Mouse (Mus musculus) yolk sac, embryonic 10.5 days (tissue): ENCODE results near the gene Ide.

Source experiments
- DNase-seq: peaks from one replicate; pipeline ENCODE4 v3.0.0-alpha.2; 2017; ENCODE audit warnings: low spot score

Gene Ide

DNA sequence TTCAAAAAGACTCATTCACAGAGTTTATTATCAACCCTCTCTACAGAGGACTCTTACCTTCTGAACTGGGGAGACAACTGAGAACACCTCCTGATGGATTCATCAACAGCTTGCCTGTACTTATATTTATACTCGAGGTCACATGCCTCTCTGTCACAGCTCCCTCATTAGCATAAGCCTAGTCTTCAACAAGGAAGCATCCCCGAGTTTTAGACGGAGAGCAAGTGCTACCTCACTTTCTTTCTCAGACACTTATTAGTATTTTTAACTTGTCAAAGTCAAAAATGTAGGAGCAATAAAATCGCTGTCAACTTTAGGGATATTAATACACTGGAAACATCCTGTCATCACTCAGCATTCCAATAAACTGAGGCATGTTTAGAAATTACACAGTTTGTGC is at the start of gene Ide:
TSS of gene Ide (minus strand) at position 101 of the 400 bp plus-strand sequence.
- DNase-seq, result no peak

DNA sequence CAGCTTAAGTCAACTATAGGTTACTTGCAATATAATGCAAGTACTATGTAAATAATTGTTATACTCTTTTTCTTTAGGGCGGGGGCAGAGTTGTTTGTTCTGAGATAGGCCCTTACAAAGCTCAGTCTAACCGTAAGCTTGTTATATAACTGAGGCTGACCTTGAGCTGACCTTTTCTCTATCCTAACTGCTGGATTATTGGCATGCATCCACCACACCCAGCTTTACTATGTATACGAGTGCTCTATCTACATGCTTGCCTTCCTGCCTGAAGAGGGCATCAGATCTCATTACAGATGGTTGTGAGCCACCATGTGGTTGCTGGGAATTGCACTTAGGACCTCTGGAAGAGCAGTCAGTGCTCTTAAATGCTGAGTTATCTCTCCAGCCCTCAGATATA is 48.5 kb upstream of the Ide start:
- no peak for DNase-seq

DNA sequence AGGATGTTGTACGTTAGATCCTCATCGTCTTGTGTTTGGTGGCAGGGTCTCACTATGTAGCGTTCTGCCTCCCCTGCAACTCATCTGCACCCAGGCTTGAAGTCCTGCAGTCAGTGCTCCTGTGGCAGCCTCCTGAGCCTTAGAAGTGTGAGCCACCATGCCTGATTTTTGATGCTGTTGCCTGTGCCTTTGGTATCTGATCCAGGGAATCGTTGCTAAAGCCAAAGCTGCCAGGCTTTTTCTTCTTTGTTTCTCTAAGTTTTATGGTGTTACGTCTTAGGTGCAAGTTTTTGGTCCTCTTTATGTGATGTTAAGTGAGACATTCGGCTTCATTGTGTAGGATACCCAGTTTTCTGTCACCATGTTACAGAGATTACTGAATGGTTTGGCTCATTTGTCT is 41.2 kb upstream of the Ide start:
- DNase-seq, result no peak

DNA sequence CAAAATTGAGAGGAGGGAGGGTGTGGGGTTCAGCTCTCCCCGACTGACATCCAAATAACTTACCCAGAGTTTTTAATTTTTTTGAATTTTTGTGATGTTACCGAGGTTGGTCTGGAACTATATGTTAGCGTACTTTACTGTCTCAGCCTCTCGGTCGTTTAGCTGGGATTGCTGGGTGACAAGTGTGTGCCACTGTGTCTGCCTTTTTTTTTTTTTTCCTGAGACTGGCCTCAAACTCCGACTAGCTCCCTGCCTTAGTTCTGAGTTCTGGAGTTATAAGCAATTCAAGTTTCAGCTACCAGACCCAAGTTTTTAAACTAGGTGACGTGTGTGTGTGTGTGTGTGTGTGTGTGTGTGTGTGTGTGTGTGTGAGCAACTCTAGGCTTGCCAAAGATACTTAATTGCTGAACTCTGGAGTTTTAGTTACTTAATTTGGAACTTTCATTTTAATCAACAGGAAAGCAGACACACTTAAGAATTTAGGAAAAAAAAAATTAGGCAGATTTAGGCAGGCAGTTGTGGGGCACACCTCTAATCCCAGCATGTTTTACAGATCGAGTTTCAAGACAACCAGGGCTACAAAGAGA is 39.8 kb upstream of the Ide start:
- DNase-seq, result no peak

DNA sequence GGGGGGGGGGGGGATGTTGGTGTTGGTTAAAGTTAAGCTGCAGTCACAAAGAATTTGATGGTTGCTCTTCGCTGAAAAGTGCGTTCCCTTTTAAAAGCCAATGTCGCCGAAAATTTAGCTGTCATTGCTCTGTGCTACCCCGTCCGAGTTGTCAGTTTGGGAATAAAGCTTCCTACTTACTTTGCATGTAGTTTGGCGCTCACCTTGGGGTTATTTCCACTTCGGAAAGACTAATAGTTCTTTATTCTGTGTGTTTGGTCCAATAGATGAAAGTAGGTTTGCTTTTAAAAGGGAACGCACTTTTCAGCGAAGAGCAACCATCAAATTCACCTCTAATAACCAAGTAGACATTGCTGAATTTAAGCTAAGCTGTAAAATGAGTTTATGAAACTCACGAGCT is 39.2 kb upstream of the Ide start:
- no peak for DNase-seq

DNA sequence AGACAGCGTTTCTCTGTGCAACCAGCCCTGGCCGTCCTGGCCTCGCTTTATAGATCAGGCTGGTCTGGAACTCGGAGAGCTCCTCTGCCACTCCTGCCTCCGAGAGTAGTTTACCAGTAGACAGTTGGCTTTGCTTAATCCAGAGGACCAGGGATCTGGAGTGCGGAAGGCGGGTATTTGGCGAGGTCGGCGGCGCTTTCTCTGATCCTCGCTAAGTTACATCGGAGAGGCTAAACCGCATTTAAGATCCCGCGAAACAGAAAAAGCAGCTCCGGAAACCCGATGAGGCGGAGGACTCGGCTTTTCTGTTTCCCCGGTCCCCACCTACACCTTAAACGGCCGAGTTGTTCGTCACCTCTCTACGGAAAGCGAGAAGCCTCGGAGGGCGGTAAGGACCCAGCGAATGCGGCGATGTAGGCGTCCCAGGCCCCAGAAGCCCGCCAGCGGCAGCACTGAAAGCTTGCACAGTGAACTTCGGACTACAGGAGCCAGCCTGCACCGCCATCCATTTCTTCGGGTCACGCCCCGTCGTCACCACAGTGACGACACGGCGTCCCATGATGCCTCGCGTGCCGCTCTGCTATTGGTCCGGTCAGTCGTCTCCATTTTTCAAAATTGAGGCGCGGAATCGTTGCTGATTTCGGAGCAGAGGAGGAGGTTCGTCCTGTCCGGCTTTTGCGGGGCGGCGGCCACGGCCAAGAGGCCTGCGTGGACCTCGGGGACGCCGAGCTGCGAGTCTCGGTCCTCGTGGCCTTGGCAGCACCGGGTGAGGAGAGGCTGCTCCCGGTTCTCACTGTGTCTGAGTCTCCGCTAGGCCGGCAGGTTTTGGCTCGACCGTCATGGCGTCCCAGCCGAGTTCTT is 38.3 kb upstream of the Ide start, which contains the start of gene Kif11:
TSS of gene Kif11 (plus strand) at position 649 of the 861 bp plus-strand sequence.
- peak; percentile 95 for DNase-seq

DNA sequence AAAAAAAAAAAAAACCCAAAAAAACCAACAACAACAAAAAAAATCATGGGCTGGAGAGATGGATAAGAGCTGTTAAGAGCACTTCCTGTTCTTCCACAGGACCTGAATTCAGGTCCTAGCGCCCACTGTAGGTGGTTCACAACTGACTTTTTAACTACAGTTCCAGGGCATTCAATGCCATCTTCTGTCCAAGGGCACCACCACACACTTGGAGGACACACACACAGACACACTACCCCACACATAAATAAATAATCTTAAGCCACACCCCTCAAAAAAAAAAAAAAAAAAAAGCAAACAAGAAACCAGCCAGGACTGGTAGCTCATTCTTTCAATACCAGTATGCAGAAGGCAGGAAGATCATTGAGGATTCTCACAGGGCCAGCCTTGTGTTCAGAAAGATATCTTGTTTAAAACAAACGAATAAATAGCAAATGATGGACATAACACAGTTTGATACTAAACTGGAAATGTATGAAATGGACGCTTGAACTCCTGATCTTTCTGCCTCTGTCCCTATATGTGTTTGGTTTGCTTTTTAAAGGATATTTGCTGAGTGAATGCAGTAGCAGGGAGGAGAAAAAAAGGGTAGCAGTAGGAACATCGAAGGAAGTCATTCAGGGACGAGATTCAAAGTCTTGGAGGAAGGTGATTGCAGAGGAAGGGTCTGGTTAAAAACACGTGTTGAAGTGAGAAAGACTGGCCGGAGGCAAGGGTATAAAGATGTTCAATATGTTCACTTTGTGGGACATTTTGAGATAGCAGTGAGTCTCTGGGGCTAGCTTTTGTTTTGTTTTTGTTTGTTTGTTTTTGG is 37.5 kb upstream of the Ide start:
- no peak for DNase-seq

DNA sequence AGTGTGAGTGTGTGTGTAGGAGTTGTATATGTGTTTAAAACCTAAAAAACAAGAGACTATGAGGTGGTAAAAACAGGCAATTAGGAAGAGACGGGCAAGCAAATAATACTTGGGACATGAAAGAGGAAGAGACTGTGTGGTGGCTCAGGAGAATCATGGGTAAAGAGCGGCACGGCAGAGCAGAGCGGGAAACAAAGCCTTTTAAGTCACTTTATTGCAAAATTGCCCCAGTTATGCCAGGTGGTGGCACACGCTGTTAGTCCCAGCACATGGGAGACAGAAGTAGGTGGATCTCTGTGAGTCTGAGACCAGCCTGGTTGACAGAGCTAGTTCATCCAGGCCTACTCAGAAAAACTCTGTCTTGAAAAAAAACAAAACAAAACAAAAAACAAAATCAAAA is 32.7 kb upstream of the Ide start:
- no peak for DNase-seq

DNA sequence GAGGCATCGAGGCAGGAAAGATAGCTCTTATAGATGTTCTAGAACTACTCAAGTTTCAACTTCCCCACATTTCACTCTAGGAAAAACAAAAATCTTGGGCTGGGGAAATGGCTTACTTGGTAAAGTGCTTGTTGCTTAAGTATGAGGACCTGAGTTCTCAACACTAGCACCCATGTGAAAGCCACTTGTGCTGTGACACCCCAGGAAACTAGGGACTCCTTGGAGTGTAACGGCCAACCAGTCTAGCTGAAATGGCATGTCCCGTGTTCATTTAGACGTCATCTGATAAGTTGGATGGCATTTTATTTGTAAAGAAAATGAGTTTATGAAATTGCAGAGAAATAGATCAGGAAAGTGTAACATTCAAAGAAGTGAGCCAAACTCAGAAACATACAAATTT is 32.3 kb upstream of the Ide start:
- DNase-seq, result no peak

DNA sequence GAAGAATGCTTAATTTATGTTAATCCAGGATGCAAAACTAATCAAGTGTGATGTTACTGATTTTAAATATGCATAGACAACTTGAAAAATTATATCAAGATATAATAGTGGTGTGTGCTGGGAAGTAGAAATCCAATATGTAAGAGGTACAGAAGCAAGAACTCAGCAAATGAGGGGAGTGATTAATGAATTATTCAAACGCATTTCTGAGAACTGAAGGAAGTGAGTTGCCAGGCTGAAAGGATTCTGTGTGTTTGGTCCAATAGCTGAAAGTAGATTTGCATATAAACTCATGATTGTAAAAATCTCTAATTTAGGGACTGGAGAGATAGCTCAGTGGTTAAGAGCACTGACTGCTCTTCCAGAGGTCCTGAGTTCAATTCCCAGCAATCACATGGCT is 31.3 kb upstream of the Ide start:
- no peak for DNase-seq

DNA sequence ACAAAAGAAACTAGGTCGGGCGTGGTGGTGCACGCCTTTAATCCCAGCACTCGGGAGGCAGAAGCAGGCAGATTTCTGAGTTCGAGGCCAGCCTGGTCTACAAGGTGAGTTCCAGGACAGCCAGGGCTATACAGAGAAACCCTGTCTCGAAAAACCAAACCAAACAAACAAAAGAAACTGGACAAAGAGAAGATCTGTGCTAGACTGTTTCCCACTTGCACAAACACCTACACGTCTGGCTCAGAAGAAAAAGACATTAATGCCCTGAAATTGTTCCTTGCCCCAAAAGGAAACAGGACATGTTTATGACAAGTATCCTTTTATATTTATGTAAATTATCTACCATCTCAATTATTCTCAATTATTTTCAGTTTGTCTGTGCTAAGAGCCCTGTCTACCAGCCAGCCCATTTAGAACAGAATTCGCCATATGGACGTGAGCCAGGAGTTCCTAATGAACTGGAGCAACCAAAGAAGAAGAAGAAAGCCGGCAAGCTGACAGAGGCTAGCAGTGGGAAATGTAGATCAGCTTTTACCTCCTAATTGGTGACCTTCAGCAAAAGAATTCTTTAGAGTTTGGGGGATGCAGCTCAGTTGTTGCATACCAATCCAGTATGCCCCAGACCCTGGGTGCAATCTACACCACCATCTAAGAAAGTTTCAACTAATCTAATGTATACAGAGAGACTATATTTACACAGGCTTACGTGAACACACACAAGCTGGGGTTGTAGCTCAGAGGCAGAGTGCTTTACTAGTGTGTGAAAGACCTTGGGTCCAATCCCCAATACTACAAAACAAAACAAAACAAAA is 25.7 kb upstream of the Ide start:
- DNase-seq, result no peak

DNA sequence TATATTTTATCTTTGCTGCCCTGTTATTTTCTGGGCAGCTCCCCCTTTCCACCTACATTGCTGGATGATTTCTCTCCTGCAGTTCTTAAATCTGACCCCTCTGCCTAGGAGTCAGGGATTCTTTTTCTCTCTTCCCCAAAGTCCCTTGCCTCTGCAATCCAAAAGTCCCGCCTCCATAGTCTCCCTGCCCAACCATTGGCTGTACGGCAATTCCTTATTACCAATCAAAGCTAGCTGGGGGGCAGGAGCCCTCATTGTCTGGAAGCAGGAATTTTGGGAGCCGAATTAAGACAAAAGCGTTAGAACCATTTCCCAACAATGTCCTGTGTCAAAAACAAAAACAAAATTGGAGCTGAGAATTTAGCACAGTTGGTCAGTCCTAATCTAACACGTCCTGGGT is 24.9 kb upstream of the Ide start:
- no peak for DNase-seq

DNA sequence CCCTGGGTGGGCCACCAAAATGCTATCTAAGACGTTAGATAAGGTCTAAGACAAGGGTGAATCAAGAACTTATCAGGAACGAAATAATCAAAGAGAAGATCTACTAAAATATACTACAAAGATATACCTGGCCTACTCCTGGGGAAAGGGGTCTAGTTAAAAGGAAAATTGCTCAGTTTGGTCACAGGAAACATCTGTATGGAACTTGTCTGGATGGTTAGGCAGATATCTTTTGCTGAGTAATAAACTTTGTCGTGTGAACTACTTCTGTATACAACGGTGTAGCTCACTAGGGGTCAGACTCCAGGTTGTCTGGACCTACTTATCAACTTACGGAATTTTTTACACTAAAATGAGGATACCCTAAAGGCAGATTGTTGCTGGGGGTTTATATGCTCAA is 22.4 kb upstream of the Ide start:
- DNase-seq, result no peak

DNA sequence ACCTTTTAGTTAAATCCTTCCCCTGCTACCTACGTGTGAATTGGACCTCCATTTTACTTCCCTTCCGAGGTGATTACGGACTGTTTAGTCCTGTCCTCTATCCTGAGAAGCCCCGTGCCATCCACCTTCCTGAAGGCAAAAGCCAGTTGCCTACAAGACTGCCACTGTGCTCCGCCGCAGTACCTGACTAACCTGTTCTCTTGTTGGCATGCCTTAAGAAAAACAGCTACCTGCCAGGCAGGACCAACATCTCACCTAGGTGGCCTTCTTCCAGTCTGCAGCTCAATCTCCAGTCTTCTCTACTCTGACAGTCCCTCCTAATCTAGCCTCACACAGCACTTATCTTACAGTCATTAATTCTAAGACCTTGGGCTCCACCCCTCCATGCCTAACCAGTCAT is 15.7 kb upstream of the Ide start:
- no peak for DNase-seq

DNA sequence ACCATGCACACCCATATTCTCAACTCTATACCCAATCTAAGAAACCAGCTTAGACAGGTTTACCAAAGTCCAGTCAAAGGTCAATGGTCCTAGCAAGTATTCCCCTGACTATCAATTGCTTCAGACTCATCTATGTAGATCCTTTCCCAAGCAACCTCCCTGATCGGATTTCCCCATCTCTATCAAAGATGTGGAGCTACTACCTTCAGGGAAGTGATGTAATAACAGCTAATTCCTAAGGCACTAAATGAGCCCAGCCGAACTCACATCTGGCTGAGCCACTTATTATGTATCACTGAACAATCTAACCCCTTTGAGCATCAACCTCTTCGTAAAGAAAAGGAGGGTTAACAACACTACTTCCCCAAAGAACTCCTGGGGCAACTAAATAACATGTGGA is 15.1 kb upstream of the Ide start:
- DNase-seq, result no peak

DNA sequence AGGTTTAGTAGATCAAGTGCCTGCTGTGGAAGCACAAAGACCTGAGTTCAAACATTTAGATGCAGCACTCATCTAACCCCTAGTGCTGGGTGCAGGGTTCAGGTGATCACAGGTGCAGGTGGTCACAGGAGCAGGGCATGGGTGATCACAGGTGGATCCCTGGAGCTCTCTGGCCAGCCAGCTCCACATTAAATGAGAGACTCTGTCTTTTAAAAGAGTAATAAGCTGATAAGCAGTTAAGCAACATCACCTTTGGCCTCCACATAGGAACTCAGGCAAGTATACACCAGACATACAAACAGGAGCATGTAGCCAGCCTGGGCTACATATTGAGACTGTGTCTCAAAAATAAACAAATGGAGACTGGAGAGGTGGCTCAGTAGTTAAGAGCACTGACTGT is 11.3 kb upstream of the Ide start:
- peak; percentile 30 for DNase-seq

DNA sequence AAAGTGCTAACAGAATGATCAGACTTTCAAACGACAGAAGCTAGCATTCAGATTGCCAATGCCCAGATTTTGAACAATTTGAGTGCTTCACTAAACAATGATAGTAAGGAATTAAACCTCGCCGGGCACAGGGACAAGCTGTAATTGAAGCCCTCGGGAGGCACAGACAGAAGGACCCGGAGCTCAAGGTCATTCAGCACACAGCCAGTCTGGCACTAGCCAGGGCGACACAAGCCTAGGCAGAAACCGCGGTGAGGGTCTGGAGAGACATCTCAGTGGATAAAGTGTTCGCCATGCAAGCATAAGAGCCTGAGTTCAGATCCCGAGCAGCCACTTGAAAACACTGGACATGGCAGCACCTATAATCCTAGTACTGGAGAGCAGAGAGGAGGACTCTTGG is 10.7 kb upstream of the Ide start:
- DNase-seq, result no peak

DNA sequence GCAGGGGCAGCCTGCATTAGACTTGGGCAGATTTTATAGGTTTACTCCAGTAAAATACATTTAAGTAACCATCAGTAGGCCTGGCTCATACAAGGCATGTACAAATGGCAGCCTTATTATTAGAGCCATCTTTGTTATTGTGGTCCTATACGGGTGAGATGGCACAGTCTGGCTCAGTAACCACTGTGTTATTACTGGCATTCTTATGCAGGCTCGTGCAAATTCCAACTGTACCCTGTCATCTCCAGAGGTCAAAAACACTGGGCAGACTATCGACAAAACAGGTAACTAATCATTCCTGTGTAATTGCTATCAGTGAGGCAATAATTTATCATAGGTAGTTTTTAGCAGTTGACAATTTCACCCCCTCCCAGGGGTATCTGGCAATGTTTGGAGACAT is 8.6 kb upstream of the Ide start:
- no peak for DNase-seq

DNA sequence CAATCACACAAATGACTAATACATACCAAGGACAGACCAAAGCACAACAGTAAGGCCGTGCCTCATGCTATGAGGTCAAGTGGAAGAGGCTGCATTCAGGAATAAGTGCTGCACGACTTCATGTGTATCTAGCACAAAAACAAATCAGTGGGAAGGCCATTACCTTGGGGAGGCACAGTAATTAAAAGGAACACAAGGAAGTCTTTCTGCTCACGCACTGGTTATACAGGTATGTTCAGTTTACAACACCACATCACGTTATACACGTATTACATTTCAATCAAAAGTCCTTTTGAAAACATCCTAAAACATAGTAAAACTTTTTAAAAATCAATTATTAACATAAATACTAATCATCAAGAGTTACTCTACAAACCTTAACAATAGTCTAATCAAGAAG is 6.2 kb upstream of the Ide start:
- DNase-seq, result no peak

DNA sequence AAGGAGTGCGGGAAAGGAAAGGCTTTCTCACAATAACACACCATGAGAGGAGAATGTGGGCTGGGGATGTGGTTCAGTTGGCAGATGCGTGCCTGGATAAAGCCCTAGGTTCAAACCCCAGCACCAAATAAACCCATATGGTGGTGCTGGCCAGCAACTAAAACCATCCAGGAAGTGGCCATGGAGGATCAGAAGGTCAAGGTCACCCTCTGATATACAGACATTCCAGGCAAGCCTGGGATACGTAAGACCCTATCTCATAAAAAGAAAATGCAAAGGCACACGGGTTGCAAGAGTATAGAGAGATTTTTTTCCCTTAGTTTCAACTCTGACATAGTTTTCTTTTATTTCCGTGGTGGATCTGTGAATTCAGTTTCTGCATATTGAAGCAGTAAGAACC is 3.3 kb upstream of the Ide start:
- no peak for DNase-seq

DNA sequence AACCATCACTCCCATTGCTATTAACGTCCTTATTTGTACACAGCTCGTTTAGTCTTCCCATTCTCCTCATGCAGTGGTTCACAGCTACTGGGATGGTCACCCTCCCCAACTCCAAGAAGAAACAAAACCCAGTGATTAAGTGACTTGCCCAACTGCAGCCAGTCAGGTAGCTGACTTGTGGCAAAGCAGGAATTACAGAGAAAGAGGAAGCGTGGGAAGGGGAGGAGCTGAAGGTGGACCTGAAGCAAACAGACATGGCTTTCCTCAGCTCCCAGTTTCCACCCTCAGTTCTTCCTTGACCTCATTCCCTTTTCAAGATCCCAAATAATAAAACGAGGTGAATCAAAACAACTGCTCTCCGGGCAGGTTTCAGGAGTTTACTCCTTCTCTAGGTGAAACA is 2.8 kb upstream of the Ide start:
- no peak for DNase-seq

DNA sequence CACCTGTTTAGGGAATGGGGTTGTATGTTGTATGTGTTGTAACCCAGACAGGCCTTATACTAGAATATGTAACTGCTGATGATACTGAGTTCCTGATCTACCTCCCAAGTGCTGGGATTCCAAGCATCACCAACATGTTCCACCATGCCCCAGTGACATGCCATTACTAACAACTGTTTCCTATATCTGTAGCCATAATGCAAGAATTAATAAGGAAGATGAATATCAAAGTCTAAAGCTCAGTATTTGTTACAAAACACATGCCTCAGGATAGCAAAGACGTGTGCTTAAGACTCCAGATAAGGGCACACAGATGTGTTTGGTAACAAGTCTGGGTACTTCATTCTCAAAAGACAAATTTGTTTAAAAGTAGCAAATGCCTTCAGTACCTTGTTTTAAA is 2.3 kb downstream of the Ide start:
- no peak for DNase-seq
